Mouse (Mus musculus): ENCODE results near the gene Rtn4rl2. TPM values are rescaled to one million over a fixed set of nuclear protein-coding genes. Genes with fewer than 3 reads are reported as not detected.
"Not testable (repeated sequence)": the region's sequence is repeated elsewhere in the genome, so short reads cannot be mapped to it uniquely, and the experiment has no call there.

The Rtn4rl2 gene
- total RNA-seq (2022), result 10 to 100 TPM; 57.0 to 74.6 (median 70.2) TPM

GRCm38 (mm10) chr2:84886234-84886731 is at the start of gene Rtn4rl2:
Gene Rtn4rl2, minus strand, starts transcription at chr2:84886710.
- DNase-seq (ENCODE audit: low spot score in 2 of 2), result no peak

DNA sequence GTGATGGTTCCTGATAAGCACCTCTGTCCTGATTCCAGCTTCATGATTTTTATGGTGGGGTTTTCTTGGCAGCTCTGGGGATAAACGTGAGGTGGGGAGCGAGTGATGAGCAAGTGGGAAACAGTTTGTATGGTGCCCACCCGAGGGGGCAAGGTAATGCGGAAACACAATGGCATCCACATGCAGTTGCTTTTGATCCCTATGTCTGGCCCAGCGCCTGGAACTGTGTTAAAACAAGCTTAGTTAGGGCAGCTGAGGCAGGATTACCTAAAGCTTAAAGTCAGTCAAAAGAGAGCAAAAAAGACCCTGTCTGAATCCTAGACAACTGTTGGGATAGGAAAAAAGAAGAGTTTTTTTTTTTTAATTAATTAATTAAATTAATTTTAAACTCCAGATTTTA is 48.6 kb upstream of the Rtn4rl2 start:
- DNase-seq (ENCODE audit: low spot score in 2 of 2), result no peak

DNA sequence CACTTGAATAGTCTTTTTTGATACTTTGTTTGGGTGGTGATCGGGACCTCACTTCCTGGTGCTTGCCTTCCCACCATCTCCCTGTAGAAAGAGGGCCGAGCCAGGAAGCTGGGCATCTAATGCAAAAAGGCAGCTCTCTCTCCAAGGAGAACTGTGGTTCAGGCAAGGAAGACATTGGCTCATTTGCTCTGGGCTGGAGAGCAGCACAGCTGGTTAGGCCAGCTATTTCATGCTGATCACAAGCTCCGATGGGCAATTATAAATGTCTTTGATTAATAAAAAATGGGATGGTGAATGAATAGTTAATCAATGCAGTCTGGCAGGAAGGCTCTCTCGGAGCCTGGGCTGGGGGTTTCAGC is 48.1 kb upstream of the Rtn4rl2 start:
- no peak for DNase-seq (ENCODE audit: low spot score in 2 of 2)

GRCm38 (mm10) chr2:84933992-84934648 is 47.6 kb upstream of the Rtn4rl2 start:
- DNase-seq (ENCODE audit: low spot score in 2 of 2), result no peak

DNA sequence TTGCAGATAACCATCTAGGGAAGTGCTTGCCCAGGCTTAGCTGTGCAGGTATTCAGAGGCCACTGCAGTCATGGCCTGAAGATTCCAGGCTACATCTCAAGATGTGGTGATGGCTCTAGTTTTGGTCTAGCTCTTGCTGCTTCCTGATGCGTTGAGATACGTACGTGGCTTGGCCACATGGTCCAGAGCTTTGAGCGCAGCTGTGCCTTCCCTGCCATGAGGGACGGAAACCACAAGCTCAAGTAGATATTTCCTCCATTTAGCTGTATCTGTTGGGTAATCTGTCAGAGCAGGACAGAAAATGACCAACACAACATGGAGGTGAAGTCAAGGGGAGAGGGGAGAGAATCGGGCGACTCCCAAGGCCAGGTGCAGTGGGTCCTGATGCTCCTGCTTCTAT is 43.7 kb upstream of the Rtn4rl2 start:
- no peak for DNase-seq (ENCODE audit: low spot score in 2 of 2)

GRCm38 (mm10) chr2:84919601-84920108 is 33.1 kb upstream of the Rtn4rl2 start:
- DNase-seq (ENCODE audit: low spot score in 2 of 2), result no peak

DNA sequence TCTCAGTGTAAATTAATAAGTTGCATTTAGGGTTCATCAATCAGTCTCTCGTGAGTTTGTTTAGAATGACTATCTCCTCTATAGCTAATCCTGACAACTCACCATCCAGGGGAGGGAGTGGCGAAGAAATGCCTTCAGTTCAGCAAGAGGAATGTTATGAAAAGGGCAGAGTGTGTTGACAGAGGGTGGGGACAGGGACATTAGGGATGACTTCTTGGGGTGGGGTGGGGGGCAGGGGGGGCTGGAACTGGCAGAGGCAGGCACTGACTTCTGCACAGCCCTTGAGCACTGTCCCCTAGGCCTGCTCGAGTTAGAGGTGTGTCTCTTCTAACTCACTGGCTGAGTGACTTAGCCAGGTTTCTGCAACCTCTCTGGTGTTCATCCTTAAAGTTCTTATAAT is 31.7 kb upstream of the Rtn4rl2 start:
- DNase-seq (ENCODE audit: low spot score in 2 of 2), result no peak

DNA sequence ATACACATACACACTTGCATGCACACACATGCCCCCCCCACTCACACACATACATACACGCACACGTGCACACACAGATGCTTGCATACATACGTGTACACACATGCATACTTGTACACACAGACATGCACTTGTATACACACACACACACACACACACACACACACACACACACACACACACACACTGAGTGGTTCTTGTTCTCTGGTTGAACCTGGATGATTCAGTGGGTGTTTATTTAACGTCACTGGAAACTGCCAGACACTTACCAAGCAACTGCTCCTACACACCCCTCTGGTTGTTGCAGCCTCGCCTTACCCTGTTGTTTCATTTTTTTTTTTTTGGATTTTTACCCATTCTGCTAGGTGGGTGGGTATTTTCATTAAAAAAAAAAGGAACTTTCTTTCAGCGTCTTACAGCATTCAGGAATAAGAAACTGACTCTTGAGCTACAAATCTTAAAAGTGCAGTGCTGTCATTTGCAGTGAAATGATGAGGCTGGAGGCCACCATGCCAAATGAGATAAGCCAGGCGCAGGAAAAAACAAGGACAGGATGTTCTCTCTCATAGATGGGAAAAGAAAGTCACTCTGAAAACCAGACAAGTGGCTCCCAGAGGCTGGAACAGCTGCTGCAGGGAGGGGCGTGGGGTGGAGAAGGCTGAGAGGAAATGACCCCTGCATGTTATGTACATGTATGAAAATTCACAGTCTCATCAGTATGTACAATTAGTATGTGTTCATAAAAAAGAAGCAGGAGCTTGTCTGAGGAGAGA is 30.2 kb upstream of the Rtn4rl2 start:
- DNase-seq (ENCODE audit: low spot score in 2 of 2), result no peak

DNA sequence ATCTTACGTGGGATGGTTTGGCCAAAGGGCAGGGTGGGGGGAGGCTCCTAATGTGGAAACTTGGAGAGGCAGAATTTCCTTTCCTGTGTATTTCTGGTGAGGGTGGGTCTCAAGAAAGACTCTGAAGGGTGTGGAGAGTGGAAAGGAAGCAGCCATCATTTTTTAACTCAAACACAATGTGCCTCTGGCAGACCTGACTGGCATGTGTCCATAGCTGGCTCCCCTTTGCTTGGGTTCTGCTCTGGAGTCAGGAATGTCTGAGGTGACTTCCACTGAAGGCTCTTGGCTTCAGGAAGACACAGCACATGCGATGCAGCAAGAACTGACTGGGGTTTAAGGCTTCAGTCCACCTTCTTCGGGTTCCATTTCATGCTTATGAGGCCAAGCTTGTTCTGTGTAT is 28.8 kb upstream of the Rtn4rl2 start:
- no peak for DNase-seq (ENCODE audit: low spot score in 2 of 2)

DNA sequence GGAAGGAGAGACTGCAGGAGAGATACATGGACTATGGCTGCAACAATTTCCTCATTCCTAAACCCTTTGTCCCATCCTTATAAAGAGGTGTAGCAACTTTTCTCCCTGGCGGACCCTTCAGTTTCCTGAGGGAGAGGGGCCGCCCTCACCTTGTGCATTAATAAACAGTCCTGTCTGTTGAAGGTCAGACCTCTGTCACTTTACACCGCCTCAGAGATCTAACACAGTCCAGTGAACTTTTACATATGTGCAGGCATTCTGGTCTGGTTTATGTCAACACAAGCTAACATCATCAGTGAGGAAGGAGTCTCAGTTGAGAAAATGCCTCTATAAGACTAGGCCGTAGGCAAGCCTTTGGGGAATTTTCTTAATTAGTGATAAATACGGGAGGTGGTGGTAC is 27.4 kb upstream of the Rtn4rl2 start:
- DNase-seq (ENCODE audit: low spot score in 2 of 2), result no peak

- no peak for DNase-seq (ENCODE audit: low spot score in 2 of 2)
These were observed 26.2 kb upstream of the Rtn4rl2 start for GRCm38 (mm10) chr2:84912722-84913121.

GRCm38 (mm10) chr2:84896686-84897085 is 10.2 kb upstream of the Rtn4rl2 start:
- not testable (repeated sequence) for DNase-seq (ENCODE audit: low spot score in 2 of 2)

DNA sequence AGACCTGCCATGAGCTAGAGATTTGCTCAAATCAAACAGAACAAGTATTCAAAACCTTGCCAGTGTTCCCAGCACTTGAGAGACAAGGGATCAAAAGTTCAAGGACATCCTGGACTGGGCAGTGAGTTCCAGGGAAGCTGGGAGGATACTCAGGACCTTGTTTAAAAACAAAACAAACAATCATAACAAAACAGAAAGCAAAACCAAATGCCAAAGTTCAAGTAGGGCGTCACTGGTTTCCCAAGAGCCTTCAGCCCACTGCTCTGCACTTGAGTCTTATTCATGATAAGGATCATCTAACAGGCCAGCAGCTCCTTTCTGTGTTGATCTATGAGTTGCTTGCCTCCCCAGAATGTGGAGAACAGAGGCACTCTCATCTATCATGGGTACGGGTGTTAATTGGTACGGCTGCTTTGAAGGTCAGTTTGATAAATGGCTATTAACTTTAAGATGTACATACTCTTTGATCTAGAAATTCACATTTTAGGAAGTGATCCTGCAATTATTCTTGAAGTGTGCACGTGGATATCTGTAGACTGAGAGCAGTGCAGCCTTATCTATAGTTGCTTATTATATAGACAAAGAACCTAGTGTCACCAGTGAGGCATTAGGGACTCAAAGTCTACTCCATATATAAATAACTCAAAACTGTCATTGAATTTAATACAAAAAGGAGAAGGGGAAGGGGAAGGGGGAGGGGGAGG is 9.1 kb upstream of the Rtn4rl2 start:
- DNase-seq (ENCODE audit: low spot score in 2 of 2), result no peak

DNA sequence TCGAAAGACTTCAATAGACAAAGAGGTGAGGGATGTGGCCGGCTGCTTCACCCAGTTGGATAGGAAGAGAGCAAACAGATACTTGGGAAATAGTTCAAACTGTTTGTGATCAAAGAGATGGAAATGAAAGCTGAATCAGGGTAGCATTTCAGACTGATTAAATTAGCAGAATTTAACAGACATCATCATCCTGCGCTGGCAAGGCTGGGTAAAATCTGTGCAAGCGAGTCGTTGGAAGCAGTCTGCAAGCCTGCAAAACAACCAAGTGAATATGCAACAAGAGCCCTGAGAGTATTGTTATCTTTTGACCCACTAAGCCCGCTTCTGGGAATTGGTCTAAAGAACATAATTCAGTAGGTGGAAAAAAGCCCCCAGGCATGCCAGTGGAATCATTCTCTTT is 6.8 kb upstream of the Rtn4rl2 start:
- DNase-seq (ENCODE audit: low spot score in 2 of 2), result no peak

DNA sequence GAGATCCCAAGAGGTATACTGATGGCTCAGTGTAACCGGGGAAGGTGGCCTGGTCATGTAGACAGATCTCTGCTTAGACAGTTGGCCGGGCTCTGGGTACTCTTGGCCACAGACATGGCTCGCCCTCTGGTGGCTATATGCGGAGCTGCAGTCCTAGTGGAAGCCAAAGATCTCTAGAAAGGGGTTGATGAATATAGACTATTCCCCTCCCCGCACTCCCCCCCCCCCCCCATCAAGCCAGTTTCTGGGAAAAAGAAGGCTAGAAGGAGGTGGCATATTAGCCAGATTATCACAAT is 3.5 kb upstream of the Rtn4rl2 start:
- DNase-seq (ENCODE audit: low spot score in 2 of 2), result peak in 1 of 2 experiments; percentile 64

- peak in 1 of 2 experiments; percentile 63 for DNase-seq (ENCODE audit: low spot score in 2 of 2)
These were observed 3.0 kb upstream of the Rtn4rl2 start for GRCm38 (mm10) chr2:84889316-84890044.

GRCm38 (mm10) chr2:84888657-84889315 is 2.3 kb upstream of the Rtn4rl2 start:
- peak in 1 of 2 experiments; percentile 66 for DNase-seq (ENCODE audit: low spot score in 2 of 2)

GRCm38 (mm10) chr2:84887411-84888271 is 1.1 kb upstream of the Rtn4rl2 start:
- DNase-seq (ENCODE audit: low spot score in 2 of 2), result peak in 1 of 2 experiments; percentile 63

- DNase-seq (ENCODE audit: low spot score in 2 of 2), result no peak
These were observed 341 bp upstream of the Rtn4rl2 start for GRCm38 (mm10) chr2:84886821-84887281.

Data from left cerebral cortex, adult 8-10 months (tissue).